In genomic region chr8:127715097-127715496, GRCm38 (mm10) we compare ENCODE assay signal across 14 mouse cellular contexts.
"Had no signal": no experiment of that assay in that cellular context is flagged by ENCODE, and none has a peak within 500 bp of the region (broad histone marks: within the 10 kb centered on the region; RNA-seq: fewer than 3 reads in every experiment).

No protein-coding gene starts in this region.

- ATAC-seq: midbrain, embryonic 16.5 days had no signal

- DNase-seq: lung, adult 18-20 months; lung, embryonic 14.5 days; lung, postnatal 10 days; lung, postnatal 4 days; midbrain, embryonic 14.5 days; retina, postnatal 1 day; right cerebral cortex, adult 18-20 months; right cerebral cortex, postnatal 25 days; right cerebral cortex, postnatal 4 days; spleen, adult 18-20 months; thymus, adult 18-20 months; thymus, postnatal 25 days; thymus, postnatal 4 days had no signal
